Mouse (Mus musculus) left cerebral cortex, postnatal 14 days (tissue): ENCODE results near the gene Gm5800. TPM values are rescaled to one million over a fixed set of nuclear protein-coding genes. Genes with fewer than 3 reads are reported as not detected.
"Not testable (repeated sequence)": the region's sequence is repeated elsewhere in the genome, so short reads cannot be mapped to it uniquely, and the experiment has no call there.

Source experiments
- DNase-seq, 2 experiments: peaks; one replicate each; pipeline ENCODE4 v3.0.0; 2021 to 2022; ENCODE audit warnings: low spot score in 2 of 2, mixed read lengths in 1 of 2
- intact Hi-C: fragments of 180-260 bp; cut with DNase I; formaldehyde crosslinking; loops from one replicate; pipeline ENCODE4 v1.15.1; 2025
- long read RNA-seq, 2 experiments: library from polyadenylated mRNA; stranded (forward); transcript quantifications; one replicate each; pipeline ENCODE4 v2.0.0; 2021
- total RNA-seq, 2 experiments: library from RNA; stranded (reverse); gene quantifications; 2 replicates each; pipeline ENCODE4 v1.2.3; 2021

The Gm5800 gene
- not detected for total RNA-seq
- long read RNA-seq, experiment 1: 0 reads
- long read RNA-seq, experiment 2: 0 reads

GRCm38 (mm10) chr14:51717083-51717482 lies at the start of gene Gm5800:
Gene Gm5800 (minus strand): TSS chr14:51717183.
- DNase-seq: no peak
- intact Hi-C loops: no loop called here

GRCm38 (mm10) chr14:51755944-51756343 lies 39.0 kb upstream of the Gm5800 start:
- intact Hi-C loops: loop anchor here (5.0 kb wide), 1 partner anchor 504 kb away; no protein-coding TSS in a partner anchor
- DNase-seq: no peak

- DNase-seq: no peak
- intact Hi-C loops: no loop called here
Observed at GRCm38 (mm10) chr14:51740347-51741170, 23.6 kb upstream of the Gm5800 start.

GRCm38 (mm10) chr14:51739150-51739993 lies 22.4 kb upstream of the Gm5800 start:
- DNase-seq: no peak

GRCm38 (mm10) chr14:51738411-51739149 lies 21.6 kb upstream of the Gm5800 start:
- DNase-seq: peak; percentile 56 to 59

More at GRCm38 (mm10) chr14:51739150-51739993, 22.4 kb upstream of the Gm5800 start:
- intact Hi-C loops: no loop called here

GRCm38 (mm10) chr14:51737967-51738366 lies 21.0 kb upstream of the Gm5800 start:
- DNase-seq: no peak
- intact Hi-C loops: no loop called here

More at GRCm38 (mm10) chr14:51738411-51739149, 21.6 kb upstream of the Gm5800 start:
- intact Hi-C loops: no loop called here

- intact Hi-C loops, DNase-seq: not testable (repeated sequence)
Observed at GRCm38 (mm10) chr14:51695368-51695767, 21.6 kb downstream of the Gm5800 start, which contains the start of gene Gm17079. Gene Gm17079 (minus strand): TSS chr14:51695468.

- intact Hi-C loops: no loop called here
- no peak for DNase-seq
Observed at GRCm38 (mm10) chr14:51677269-51677668, 39.7 kb downstream of the Gm5800 start.

Other genes with a start within 250 kb of the Gm5800 start
- gene Gm5622, start 164.4 kb downstream of the Gm5800 start, total RNA-seq: not detected
- gene Gm17175, start 143.1 kb downstream of the Gm5800 start, total RNA-seq: not detected
- not detected for gene Gm17174, start 125.0 kb downstream of the Gm5800 start, total RNA-seq
- not detected for gene Gm17078, start 105.9 kb downstream of the Gm5800 start, total RNA-seq
- not detected for gene Gm4181, start 81.5 kb downstream of the Gm5800 start, total RNA-seq
- not detected for gene Gm17079, start 21.7 kb downstream of the Gm5800 start, total RNA-seq
- not detected for gene Ang4, start 56.4 kb upstream of the Gm5800 start, total RNA-seq
- gene AY358078, start 82.9 kb upstream of the Gm5800 start, total RNA-seq: not detected
- gene Ear6, start 136.5 kb upstream of the Gm5800 start, total RNA-seq: not detected
- 10 to 100 TPM; 29.1 to 34.6 TPM for gene Mettl17, start 167.7 kb upstream of the Gm5800 start, total RNA-seq
- 1 to 10 TPM; 3.8 to 4.3 TPM for gene Slc39a2, start 175.7 kb upstream of the Gm5800 start, total RNA-seq
- gene Ndrg2, start 197.0 kb upstream of the Gm5800 start, total RNA-seq: 100 to 1,000 TPM; 508 to 561 TPM
- not detected for gene Tppp2, start 201.2 kb upstream of the Gm5800 start, total RNA-seq
- gene Rnase13, start 205.6 kb upstream of the Gm5800 start, total RNA-seq: not detected